Mouse (Mus musculus): Measurements from ENCODE around the gene Igsf9. TPM values are rescaled to one million over a fixed set of nuclear protein-coding genes. Genes with fewer than 3 reads are reported as not detected.

Igsf9 gene
- polyA plus RNA-seq, 1 experiment: 11.8 TPM

GRCm38 (mm10) chr1:172509983-172510382 is 28.4 kb downstream of the Igsf9 start:
- peaks cover 52% of the 10 kb centered on the region for H3K4me1 ChIP-seq (ENCODE audit: control insufficient read depth, insufficient read depth, low read length)
- 44% methylated on average over 8 of the region's 8 CpGs for WGBS
- DNase-seq: no peak
- no peak overlapping the region for H3K4me3 ChIP-seq (replicated peaks; ENCODE audit: extremely low read depth, low read depth, low read length)
- TF ChIP-seq CTCF (IDR thresholded peaks at IDR 0.05; ENCODE audit: insufficient read depth, low read length): no peak
- TF ChIP-seq POLR2A (IDR thresholded peaks at IDR 0.05; ENCODE audit: borderline replicate concordance, extremely low read depth, low read depth, low read length): no peak

GRCm38 (mm10) chr1:172510421-172510972 is 28.9 kb downstream of the Igsf9 start:
- Histone ChIP-seq H3K4me1 (ENCODE audit: control insufficient read depth, insufficient read depth, low read length) (peaks cover 54% of the 10 kb centered on the region), H3K4me3 (replicated peaks; ENCODE audit: extremely low read depth, low read depth, low read length) (no peak overlapping the region)
- peak; percentile 66 for DNase-seq
- no peak for TF ChIP-seq CTCF (IDR thresholded peaks at IDR 0.05; ENCODE audit: insufficient read depth, low read length)
- TF ChIP-seq POLR2A (IDR thresholded peaks at IDR 0.05; ENCODE audit: borderline replicate concordance, extremely low read depth, low read depth, low read length): peak; percentile 26; the same call in 1 of the 2 replicates
- WGBS: 33% methylated on average over 13 of the region's 13 CpGs

GRCm38 (mm10) chr1:172512962-172513361 is 31.4 kb downstream of the Igsf9 start:
- H3K4me3 ChIP-seq (replicated peaks; ENCODE audit: extremely low read depth, low read depth, low read length): no peak overlapping the region
- TF ChIP-seq POLR2A (IDR thresholded peaks at IDR 0.05; ENCODE audit: borderline replicate concordance, extremely low read depth, low read depth, low read length): peak; percentile 9; the same call in 1 of the 2 replicates
- peak; percentile 20; the same call in 1 of the 2 replicates for TF ChIP-seq CTCF (IDR thresholded peaks at IDR 0.05; ENCODE audit: insufficient read depth, low read length)
- 5% methylated on average over 13 of the region's 13 CpGs for WGBS
- H3K4me1 ChIP-seq (ENCODE audit: control insufficient read depth, insufficient read depth, low read length): peaks cover 45% of the 10 kb centered on the region
- peak; percentile 65 for DNase-seq

GRCm38 (mm10) chr1:172513525-172514212 is 32.1 kb downstream of the Igsf9 start:
- DNase-seq: peak; percentile 72
- no peak for TF ChIP-seq CTCF (IDR thresholded peaks at IDR 0.05; ENCODE audit: insufficient read depth, low read length)
- peak; percentile 35; the same call in 1 of the 2 replicates for TF ChIP-seq POLR2A (IDR thresholded peaks at IDR 0.05; ENCODE audit: borderline replicate concordance, extremely low read depth, low read depth, low read length)

GRCm38 (mm10) chr1:172514213-172514529 is 32.6 kb downstream of the Igsf9 start:
- no peak overlapping the region for H3K4me3 ChIP-seq (replicated peaks; ENCODE audit: extremely low read depth, low read depth, low read length)
- DNase-seq: no peak
- H3K4me1 ChIP-seq (ENCODE audit: control insufficient read depth, insufficient read depth, low read length): peaks cover 42% of the 10 kb centered on the region
- WGBS: 21% methylated on average over 4 of the region's 4 CpGs
- TF ChIP-seq POLR2A (IDR thresholded peaks at IDR 0.05; ENCODE audit: borderline replicate concordance, extremely low read depth, low read depth, low read length) (no peak), CTCF (IDR thresholded peaks at IDR 0.05; ENCODE audit: insufficient read depth, low read length) (no peak)

More at GRCm38 (mm10) chr1:172513525-172514212, 32.1 kb downstream of the Igsf9 start:
- WGBS: 13% methylated on average over 17 of the region's 17 CpGs
- H3K4me1 ChIP-seq (ENCODE audit: control insufficient read depth, insufficient read depth, low read length): peaks cover 42% of the 10 kb centered on the region
- H3K4me3 ChIP-seq (replicated peaks; ENCODE audit: extremely low read depth, low read depth, low read length): no peak overlapping the region

GRCm38 (mm10) chr1:172514551-172515268 is 33.1 kb downstream of the Igsf9 start:
- Histone ChIP-seq H3K4me1 (ENCODE audit: control insufficient read depth, insufficient read depth, low read length) (peaks cover 38% of the 10 kb centered on the region), H3K4me3 (replicated peaks; ENCODE audit: extremely low read depth, low read depth, low read length) (no peak overlapping the region)
- no peak for DNase-seq
- TF ChIP-seq CTCF (IDR thresholded peaks at IDR 0.05; ENCODE audit: insufficient read depth, low read length) (no peak), POLR2A (IDR thresholded peaks at IDR 0.05; ENCODE audit: borderline replicate concordance, extremely low read depth, low read depth, low read length) (no peak)
- WGBS: 51% methylated on average over 7 of the region's 7 CpGs

GRCm38 (mm10) chr1:172515396-172515795 is 33.8 kb downstream of the Igsf9 start:
- no peak for DNase-seq
- TF ChIP-seq CTCF (IDR thresholded peaks at IDR 0.05; ENCODE audit: insufficient read depth, low read length) (no peak), POLR2A (IDR thresholded peaks at IDR 0.05; ENCODE audit: borderline replicate concordance, extremely low read depth, low read depth, low read length) (no peak)
- WGBS: 70% methylated on average over 1 of the region's 1 CpGs
- peaks cover 35% of the 10 kb centered on the region for H3K4me1 ChIP-seq (ENCODE audit: control insufficient read depth, insufficient read depth, low read length)
- H3K4me3 ChIP-seq (replicated peaks; ENCODE audit: extremely low read depth, low read depth, low read length): no peak overlapping the region

GRCm38 (mm10) chr1:172518013-172518412 is 36.4 kb downstream of the Igsf9 start:
- Histone ChIP-seq H3K4me1 (ENCODE audit: control insufficient read depth, insufficient read depth, low read length) (peaks cover 26% of the 10 kb centered on the region), H3K4me3 (replicated peaks; ENCODE audit: extremely low read depth, low read depth, low read length) (no peak overlapping the region)
- WGBS: 83% methylated on average over 4 of the region's 4 CpGs
- DNase-seq: no peak
- TF ChIP-seq POLR2A (IDR thresholded peaks at IDR 0.05; ENCODE audit: borderline replicate concordance, extremely low read depth, low read depth, low read length) (no peak), CTCF (IDR thresholded peaks at IDR 0.05; ENCODE audit: insufficient read depth, low read length) (peak; percentile 62)

GRCm38 (mm10) chr1:172519644-172520043 is 38.1 kb downstream of the Igsf9 start:
- Histone ChIP-seq H3K4me3 (replicated peaks; ENCODE audit: extremely low read depth, low read depth, low read length) (no peak overlapping the region), H3K4me1 (ENCODE audit: control insufficient read depth, insufficient read depth, low read length) (peaks cover 15% of the 10 kb centered on the region)
- no peak for TF ChIP-seq CTCF (IDR thresholded peaks at IDR 0.05; ENCODE audit: insufficient read depth, low read length)
- no peak for TF ChIP-seq POLR2A (IDR thresholded peaks at IDR 0.05; ENCODE audit: borderline replicate concordance, extremely low read depth, low read depth, low read length)
- WGBS: 59% methylated on average over 6 of the region's 6 CpGs
- DNase-seq: no peak

Data from lung, adult 2 months (tissue).